9 mouse cellular contexts compared by ENCODE assay signal in the genomic region with DNA sequence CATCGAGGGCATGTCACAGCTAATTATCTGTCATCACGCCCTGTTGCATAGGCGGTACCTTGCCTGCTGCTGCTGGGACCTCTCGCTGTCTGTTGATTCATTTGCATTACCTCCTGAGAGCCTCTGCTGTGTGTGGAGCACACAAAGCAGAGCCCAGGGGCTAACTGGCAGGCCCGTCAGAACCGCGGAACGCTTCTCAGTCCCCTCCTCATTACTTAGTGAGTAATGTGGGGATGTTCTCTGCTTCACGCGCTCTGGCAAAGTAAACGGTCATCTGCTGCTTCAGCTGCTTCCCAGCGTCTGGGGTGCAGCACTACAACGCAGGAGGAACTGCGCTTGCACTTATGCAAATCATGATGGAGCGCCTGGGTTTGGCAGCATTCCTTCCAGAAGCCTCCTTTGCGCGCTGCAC. TPM values are rescaled to one million over a fixed set of nuclear protein-coding genes. Genes with fewer than 3 reads are reported as not detected.
DNase-seq lines count a peak whose midpoint lies in the region; ATAC-seq lines count a peak whose summit lies in the region.
"Had no signal": no experiment of that assay in that cellular context is flagged by ENCODE, and none has a peak within 500 bp of the region (broad histone marks: within the 10 kb centered on the region; RNA-seq: fewer than 3 reads in every experiment).

No protein-coding gene starts in this region.

- DNase-seq in heart, adult 18-20 months, result no peak
- peak; percentile 74 for DNase-seq in embryo, embryonic 11 days
- peak; percentile 18 to 22 for DNase-seq in heart, postnatal 10 days
- peak; percentile 73 to 76 for DNase-seq in layer of hippocampus, postnatal 14 days (ENCODE audit: low spot score in 2 of 2)
- peak; percentile 65 for DNase-seq in right cerebral cortex, postnatal 14 days
- no peak for DNase-seq in thymus, adult 18-20 months

- peak overlapping the region; percentile 54; the same call in 1 of the 2 replicates for H3K9ac ChIP-seq in heart, embryonic 11.5 days (ENCODE audit: low read depth, low read length)
- H3K9ac ChIP-seq in lung, embryonic 15.5 days, result 0 out of 2 replicates have a peak overlapping the region, but pooled peaks have one; percentile 16

- peak overlapping the region; percentile 79 for H3K4me2 ChIP-seq in heart, embryonic 11.5 days
- peak overlapping the region; percentile 76 for H3K4me2 ChIP-seq in lung, embryonic 15.5 days

- intact Hi-C loops in heart, postnatal 10 days (cut with DNase I), result loop anchor here (10.0 kb wide), 1 partner anchor 1750 kb away; no protein-coding TSS in a partner anchor

- 0 out of 2 replicates have a peak, but pooled peaks cover 3% of the 10 kb centered on the region for H3K4me1 ChIP-seq in heart, embryonic 11.5 days (ENCODE audit: control insufficient read depth, insufficient read depth, low read length)
- peaks cover 6% of the 10 kb centered on the region; the same call in 1 of the 2 replicates for H3K4me1 ChIP-seq in lung, embryonic 15.5 days

- no peak overlapping the region for H3K27ac ChIP-seq in heart, embryonic 11.5 days (ENCODE audit: low read depth, low read length)
- no peak overlapping the region for H3K27ac ChIP-seq in lung, embryonic 15.5 days

- no peaks in the 10 kb centered on the region for H3K27me3 ChIP-seq in heart, embryonic 11.5 days (ENCODE audit: control insufficient read depth, insufficient read depth, low read length)
- H3K27me3 ChIP-seq in lung, embryonic 15.5 days, result no peaks in the 10 kb centered on the region

- no peaks in the 10 kb centered on the region for H3K36me3 ChIP-seq in heart, embryonic 11.5 days (ENCODE audit: control insufficient read depth, insufficient read depth, low read length)
- no peaks in the 10 kb centered on the region for H3K36me3 ChIP-seq in lung, embryonic 15.5 days

- H3K9me3 ChIP-seq in heart, embryonic 11.5 days (replicated peaks; ENCODE audit: control insufficient read depth, low read length), result no peaks in the 10 kb centered on the region
- H3K9me3 ChIP-seq in lung, embryonic 15.5 days, result no peaks in the 10 kb centered on the region

- H3K4me3 ChIP-seq in heart, embryonic 11.5 days (ENCODE audit: low read depth, low read length), result peak overlapping the region; percentile 42
- peak overlapping the region; percentile 32 for H3K4me3 ChIP-seq in lung, embryonic 15.5 days

- no peak for ATAC-seq in heart, embryonic 11.5 days (replicated peaks; ENCODE audit: insufficient number of reproducible peaks, low FRiP score, low TSS enrichment)
- ATAC-seq in lung, embryonic 15.5 days (ENCODE audit: borderline replicate concordance, extremely low read depth, low FRiP score, low TSS enrichment), result no peak

- WGBS in heart, embryonic 11.5 days (ENCODE audit: insufficient replicate concordance), result 1% methylated on average over 17 of the region's 17 CpGs
- WGBS in lung, embryonic 15.5 days, result under 1% methylated on average over 17 of the region's 17 CpGs

RNA-seq across cellular contexts. Expression of gene Tyrp1, which starts 30.6 kb away (rescaled TPM):
- polyA plus RNA-seq in heart, embryonic 11.5 days (2014; fragmentation: Nextera tagmentation; extraction: Ambion mirVana), result not detected in 2 replicates
- total RNA-seq in heart, adult 18-20 months (2021), result under 1 TPM in 1 of 2 experiments, not detected in 1; 0.21 TPM
- under 1 TPM; 0.17 to 0.22 TPM for total RNA-seq in heart, postnatal 10 days (2021)
- total RNA-seq in layer of hippocampus, postnatal 14 days (2021), result under 1 TPM; 0.55 TPM
- polyA plus RNA-seq in lung, embryonic 15.5 days (2015; fragmentation: Nextera tagmentation; extraction: Ambion mirVana), result not detected in 2 replicates
- total RNA-seq: MEL had no signal

RNA-seq across cellular contexts. Expression of gene Lurap1l, which starts 45.9 kb away (rescaled TPM):
- 1.7 and 2.5 TPM in 2 replicates for polyA plus RNA-seq in heart, embryonic 11.5 days (2014; fragmentation: Nextera tagmentation; extraction: Ambion mirVana)
- 1 to 10 TPM in 1 of 2 experiments, under 1 TPM in 1; 0.92 to 1.5 TPM for total RNA-seq in heart, adult 18-20 months (2021)
- total RNA-seq in heart, postnatal 10 days (2021), result 1 to 10 TPM; 3.3 to 4.2 TPM
- 10 to 100 TPM; 18.8 to 20.4 TPM for total RNA-seq in layer of hippocampus, postnatal 14 days (2021)
- 28.2 and 28.5 TPM in 2 replicates for polyA plus RNA-seq in lung, embryonic 15.5 days (2015; fragmentation: Nextera tagmentation; extraction: Ambion mirVana)
- total RNA-seq: MEL had no signal

Comparison
In these comparisons a context has a peak if more than half of its experiments do, and no peak if none do; other contexts are left out.
1. DNase-seq: peak in embryo, embryonic 11 days (single experiment), heart, postnatal 10 days (2 of 2), layer of hippocampus, postnatal 14 days (2 of 2) and right cerebral cortex, postnatal 14 days (single experiment); none in heart, adult 18-20 months (0 of 2) and thymus, adult 18-20 months (0 of 2).